Mouse (Mus musculus) lung, embryonic 16.5 days (tissue): ENCODE measurements around the gene Kcnh2. TPM values are rescaled to one million over a fixed set of nuclear protein-coding genes. Genes with fewer than 3 reads are reported as not detected.

Source experiments
- ATAC-seq: fragments of 200-750 bp; cut with Nextera tagmentation; 2 replicates; pipeline ENCODE4 v1.8.0; 2017; ENCODE audit warnings: low read depth, mild to moderate bottlenecking, moderate library complexity
- H3K27ac ChIP-seq: fragments of 300-500 bp; sonication (generic); 2 replicates; pipeline ENCODE4 v1.5.1; 2014; ENCODE audit warnings: mild to moderate bottlenecking, control low read depth, low read length
- H3K27me3 ChIP-seq: fragments of 300-500 bp; sonication (generic); 2 replicates; pipeline ENCODE4 v1.6.1; 2014; ENCODE audit warnings: low read depth, low read length, mixed read lengths; ENCODE audit not compliant: control insufficient read depth, insufficient read depth
- H3K36me3 ChIP-seq: fragments of 300-500 bp; sonication (generic); 2 replicates; pipeline ENCODE4 v1.6.1; 2014; ENCODE audit warnings: low read length; ENCODE audit not compliant: control insufficient read depth, insufficient read depth
- H3K4me1 ChIP-seq: fragments of 300-500 bp; sonication (generic); replicated peaks from 2 replicates; pipeline ENCODE4 v1.6.1; 2014; ENCODE audit warnings: low read length, mixed read lengths; ENCODE audit not compliant: control insufficient read depth, insufficient read depth
- H3K4me2 ChIP-seq: fragments of 300-500 bp; sonication (generic); 2 replicates; pipeline ENCODE4 v1.6.1; 2014; ENCODE audit warnings: low read depth, low read length, control low read depth
- H3K4me3 ChIP-seq: fragments of 300-500 bp; sonication (generic); 2 replicates; pipeline ENCODE4 v1.5.1; 2014; ENCODE audit warnings: mild to moderate bottlenecking, low read length, control low read depth
- H3K9ac ChIP-seq: fragments of 300-500 bp; sonication (generic); 2 replicates; pipeline ENCODE4 v1.6.1; 2014; ENCODE audit warnings: low read length, control low read depth
- H3K9me3 ChIP-seq: fragments of 300-500 bp; sonication (generic); 2 replicates; pipeline ENCODE4 v1.6.1; 2016; ENCODE audit warnings: low read length; ENCODE audit not compliant: control insufficient read depth
- WGBS: fragments of 180-500 bp; shearing (Covaris S2); extraction: QIAGEN DNeasy Blood & Tissue Kit; methylation state at CpG from one replicate; pipeline ENCODE4 v1.1.7; 2014; 5-methylcytosine and 5-hydroxymethylcytosine counted together
- polyA plus RNA-seq: library from polyadenylated mRNA; unstranded; fragments of >200 nt; fragmentation: Nextera tagmentation; extraction: Ambion mirVana; gene quantifications from 2 replicates; pipeline ENCODE4 v1.2.1, GENCODE M21; 2015

The Kcnh2 gene
- polyA plus RNA-seq, 1 experiment from 2014 or later, result 6.5 TPM

- H3K36me3 ChIP-seq, result no peaks in the 10 kb centered on the region
- no peak for ATAC-seq
- H3K4me1 ChIP-seq, result peaks cover 44% of the 10 kb centered on the region
- no peak overlapping the region for H3K4me3 ChIP-seq
- H3K27me3 ChIP-seq, result no peaks in the 10 kb centered on the region
- no peak overlapping the region for H3K27ac ChIP-seq
- no peak overlapping the region for H3K4me2 ChIP-seq
- H3K9me3 ChIP-seq, result no peaks in the 10 kb centered on the region
- H3K9ac ChIP-seq, result no peak overlapping the region
- WGBS, result 76% methylated on average over 4 of the region's 4 CpGs
Measured at GRCm38 (mm10) chr5:24332401-24332800, 19.0 kb downstream of the Kcnh2 start.

DNA sequence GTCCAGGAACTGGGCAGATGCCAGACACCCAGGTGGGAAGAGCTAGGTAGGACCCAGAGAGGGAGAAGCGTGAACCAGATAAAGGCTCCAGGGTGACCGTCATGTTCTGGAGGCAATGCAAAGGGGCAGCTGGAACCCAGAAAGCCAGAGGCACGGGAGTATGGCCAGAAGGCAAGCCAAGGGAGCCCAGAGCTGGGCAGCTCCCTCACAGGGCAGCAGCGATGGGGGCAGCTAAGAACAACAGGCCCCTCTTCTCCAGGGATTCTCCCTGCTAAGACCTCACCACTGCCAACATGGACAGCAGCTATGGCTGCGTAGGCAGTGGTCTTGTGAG, 21.5 kb downstream of the Kcnh2 start:
- Histone ChIP-seq H3K27me3 (peaks cover 3% of the 10 kb centered on the region; the same call in 1 of the 2 replicates), H3K9ac (no peak overlapping the region), H3K4me1 (peaks cover 29% of the 10 kb centered on the region), H3K27ac (no peak overlapping the region), H3K4me3 (peak overlapping the region; percentile 35; the same call in 1 of the 2 replicates), H3K9me3 (no peaks in the 10 kb centered on the region), H3K4me2 (peak overlapping the region; percentile 69), H3K36me3 (no peaks in the 10 kb centered on the region)
- peak; percentile 4; the same call in 1 of the 2 replicates for ATAC-seq
- 34% methylated on average over 5 of the region's 5 CpGs for WGBS

DNA sequence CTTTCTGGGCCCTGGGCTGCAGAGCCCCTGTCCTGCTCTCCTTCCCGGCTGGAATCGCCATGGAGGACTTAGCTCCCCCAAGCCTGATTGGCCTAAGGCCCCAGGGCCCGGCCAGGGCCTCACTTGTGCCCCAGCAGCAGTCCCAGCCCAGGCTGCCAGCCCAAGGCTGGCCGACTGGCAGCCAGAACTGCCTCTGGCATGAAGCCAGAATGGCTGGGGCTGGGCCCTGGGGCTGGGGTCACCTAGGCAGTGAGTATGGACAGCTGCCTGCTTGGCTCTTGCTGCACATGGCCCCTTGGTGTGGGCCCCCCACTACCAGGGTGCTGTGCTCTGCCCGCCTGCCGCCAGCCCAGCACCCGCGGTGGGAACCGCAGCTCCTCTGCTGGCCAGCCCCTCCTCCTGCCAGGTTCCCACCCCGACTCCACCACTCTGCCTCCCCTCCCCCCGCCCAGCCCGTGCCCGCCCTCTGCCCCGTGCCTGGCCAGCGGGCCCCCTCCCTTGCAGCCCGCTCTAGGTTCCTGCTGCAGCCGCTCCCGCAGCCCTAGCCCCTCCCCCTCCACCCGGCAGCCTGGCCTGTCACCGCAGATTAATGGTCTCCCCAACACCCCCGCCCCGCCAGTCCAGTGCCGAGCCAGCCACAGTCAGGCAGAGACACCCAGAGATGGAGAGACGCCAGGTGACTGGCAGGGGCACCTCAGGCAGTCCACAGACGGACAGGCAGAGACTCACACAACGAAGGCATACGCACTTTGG, 22.0 kb downstream of the Kcnh2 start:
- 4% methylated on average over 20 of the region's 27 CpGs for WGBS
- no peaks in the 10 kb centered on the region for H3K9me3 ChIP-seq
- H3K4me1 ChIP-seq, result peaks cover 26% of the 10 kb centered on the region
- H3K27me3 ChIP-seq, result peaks cover 3% of the 10 kb centered on the region; the same call in 1 of the 2 replicates
- H3K9ac ChIP-seq, result peak overlapping the region; percentile 66
- H3K36me3 ChIP-seq, result no peaks in the 10 kb centered on the region; the same call in 1 of the 2 replicates
- peak overlapping the region; percentile 69 for H3K4me2 ChIP-seq
- peak overlapping the region; percentile 48; the same call in 1 of the 2 replicates for H3K27ac ChIP-seq
- H3K4me3 ChIP-seq, result peak overlapping the region; percentile 35
- peak; percentile 77 for ATAC-seq

DNA sequence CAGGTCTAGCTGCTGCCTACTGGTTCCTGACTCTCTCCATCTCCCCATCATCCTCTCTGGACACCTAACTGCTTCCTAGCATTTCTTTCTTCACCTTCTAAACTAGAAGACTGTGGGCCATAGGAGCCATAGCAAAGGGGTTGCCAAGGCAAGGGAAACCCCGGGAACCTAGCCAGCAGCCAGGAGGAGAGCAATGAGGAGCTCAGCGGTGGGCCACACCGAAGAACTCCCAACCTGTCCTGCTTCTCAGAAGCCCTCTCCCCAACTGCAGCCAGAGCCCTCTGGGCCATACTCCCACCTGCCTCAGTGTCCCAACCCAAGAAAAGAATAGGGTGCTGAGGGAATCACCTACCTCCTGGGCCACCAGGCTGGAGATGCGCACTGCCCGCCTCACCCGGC, 22.6 kb downstream of the Kcnh2 start:
- Histone ChIP-seq H3K4me3 (peak overlapping the region; percentile 35), H3K27ac (peak overlapping the region; percentile 48; the same call in 1 of the 2 replicates), H3K4me1 (peaks cover 26% of the 10 kb centered on the region), H3K27me3 (peaks cover 3% of the 10 kb centered on the region; the same call in 1 of the 2 replicates), H3K36me3 (peaks cover 3% of the 10 kb centered on the region; the same call in 1 of the 2 replicates), H3K4me2 (peak overlapping the region; percentile 69), H3K9ac (peak overlapping the region; percentile 66), H3K9me3 (no peaks in the 10 kb centered on the region)
- WGBS, result 74% methylated on average over 6 of the region's 6 CpGs
- ATAC-seq, result no peak

DNA sequence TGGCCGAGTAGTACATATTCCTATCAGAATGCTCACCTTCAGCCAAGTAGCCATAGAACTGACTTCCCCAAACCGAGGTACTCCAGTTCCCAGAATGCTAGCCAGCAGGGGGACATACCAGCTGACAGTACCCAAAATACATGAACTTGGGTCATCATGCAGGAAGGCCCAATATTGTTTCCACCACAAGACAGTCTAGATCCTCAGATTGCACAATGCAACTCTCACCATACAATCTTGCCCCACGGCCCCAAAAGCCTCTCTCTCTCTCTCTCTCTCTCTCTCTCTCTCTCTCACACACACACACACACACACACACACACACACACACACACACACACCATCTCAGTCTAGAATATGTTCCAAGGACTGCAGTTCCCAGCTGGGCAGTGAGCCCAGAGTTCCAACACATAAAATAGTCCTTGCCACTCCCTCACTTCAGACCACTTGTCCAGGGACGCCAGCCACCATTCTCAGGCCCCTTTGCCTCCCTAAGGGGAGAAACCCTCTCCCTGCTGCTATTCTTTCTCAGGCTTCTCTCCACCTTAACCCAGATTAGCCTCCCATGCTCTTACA, 24.5 kb downstream of the Kcnh2 start:
- Histone ChIP-seq H3K36me3 (peaks cover 3% of the 10 kb centered on the region; the same call in 1 of the 2 replicates), H3K4me2 (no peak overlapping the region), H3K4me3 (no peak overlapping the region), H3K9me3 (no peaks in the 10 kb centered on the region), H3K27me3 (peaks cover 3% of the 10 kb centered on the region; the same call in 1 of the 2 replicates), H3K27ac (peak overlapping the region; percentile 68; the same call in 1 of the 2 replicates), H3K9ac (peak overlapping the region; percentile 30; the same call in 1 of the 2 replicates), H3K4me1 (peaks cover 33% of the 10 kb centered on the region)
- ATAC-seq, result peak; percentile 66; the same call in 1 of the 2 replicates
- 44% methylated on average over 4 of the region's 4 CpGs for WGBS

- Histone ChIP-seq H3K4me3 (no peak overlapping the region), H3K27me3 (peaks cover 3% of the 10 kb centered on the region; the same call in 1 of the 2 replicates), H3K9ac (no peak overlapping the region), H3K9me3 (no peaks in the 10 kb centered on the region), H3K4me2 (no peak overlapping the region), H3K4me1 (peaks cover 33% of the 10 kb centered on the region), H3K36me3 (peaks cover 3% of the 10 kb centered on the region; the same call in 1 of the 2 replicates), H3K27ac (no peak overlapping the region)
- ATAC-seq, result no peak
- WGBS, result 86% methylated on average over 15 of the region's 15 CpGs
Measured at GRCm38 (mm10) chr5:24326166-24326841, 25.1 kb downstream of the Kcnh2 start.

DNA sequence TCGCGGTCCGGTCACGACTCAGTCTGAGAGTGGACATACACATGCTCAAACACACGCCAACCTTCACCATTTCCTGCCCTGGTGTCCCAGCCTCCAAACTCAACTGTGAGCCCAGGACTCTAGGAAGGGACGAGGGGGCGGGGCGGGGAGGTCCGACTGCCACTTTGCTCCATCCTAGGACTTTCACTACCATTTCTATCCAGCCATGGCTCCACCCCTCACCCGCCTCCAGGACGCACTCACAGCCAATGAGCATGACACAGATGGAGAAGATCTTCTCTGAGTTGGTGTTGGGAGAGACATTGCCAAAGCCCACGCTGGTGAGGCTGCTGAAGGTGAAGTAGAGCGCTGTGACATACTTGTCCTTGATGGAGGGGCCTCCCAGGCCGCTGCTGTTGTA, 26.2 kb downstream of the Kcnh2 start:
- Histone ChIP-seq H3K36me3 (peaks cover 3% of the 10 kb centered on the region; the same call in 1 of the 2 replicates), H3K27ac (no peak overlapping the region), H3K9me3 (no peaks in the 10 kb centered on the region), H3K9ac (no peak overlapping the region), H3K4me1 (peaks cover 40% of the 10 kb centered on the region), H3K4me2 (no peak overlapping the region), H3K27me3 (peaks cover 3% of the 10 kb centered on the region; the same call in 1 of the 2 replicates), H3K4me3 (no peak overlapping the region)
- no peak for ATAC-seq
- 39% methylated on average over 14 of the region's 14 CpGs for WGBS

- Histone ChIP-seq H3K4me2 (no peak overlapping the region), H3K27me3 (peaks cover 3% of the 10 kb centered on the region; the same call in 1 of the 2 replicates), H3K27ac (no peak overlapping the region), H3K4me1 (peaks cover 22% of the 10 kb centered on the region), H3K36me3 (peaks cover 3% of the 10 kb centered on the region; the same call in 1 of the 2 replicates), H3K9me3 (no peaks in the 10 kb centered on the region), H3K4me3 (no peak overlapping the region), H3K9ac (0 out of 2 replicates have a peak overlapping the region, but pooled peaks have one; percentile 22)
- WGBS, result 22% methylated on average over 20 of the region's 22 CpGs
- ATAC-seq, result peak; percentile 14; the same call in 1 of the 2 replicates
Measured at GRCm38 (mm10) chr5:24321711-24322682, 29.4 kb downstream of the Kcnh2 start.
